Mouse (Mus musculus) stomach, embryonic 15.5 days (tissue): ENCODE results near the gene Dis3l2. TPM values are rescaled to one million over a fixed set of nuclear protein-coding genes. Genes with fewer than 3 reads are reported as not detected.

Source experiments
- ATAC-seq: fragments of 200-750 bp; cut with Nextera tagmentation; 2 replicates; pipeline ENCODE4 v1.8.0; 2017; ENCODE audit warnings: low read depth, moderate number of reproducible peaks, moderate TSS enrichment; ENCODE audit not compliant: insufficient read depth, low FRiP score
- H3K27ac ChIP-seq: fragments of 300-500 bp; sonication (generic); 2 replicates; pipeline ENCODE4 v1.5.1; 2015; ENCODE audit warnings: mild to moderate bottlenecking, inconsistent platforms
- H3K27me3 ChIP-seq: fragments of 300-500 bp; sonication (generic); replicated peaks from 2 replicates; pipeline ENCODE4 v1.6.1; 2015; ENCODE audit warnings: inconsistent platforms
- H3K36me3 ChIP-seq: fragments of 300-500 bp; sonication (generic); 2 replicates; pipeline ENCODE4 v1.6.1; 2015; ENCODE audit warnings: inconsistent platforms
- H3K4me1 ChIP-seq: fragments of 300-500 bp; sonication (generic); 2 replicates; pipeline ENCODE4 v1.6.1; 2015; ENCODE audit warnings: inconsistent platforms
- H3K4me2 ChIP-seq: fragments of 300-500 bp; sonication (generic); 2 replicates; pipeline ENCODE4 v1.6.1; 2015; ENCODE audit warnings: mild to moderate bottlenecking, inconsistent platforms
- H3K4me3 ChIP-seq: fragments of 300-500 bp; sonication (generic); replicated peaks from 2 replicates; pipeline ENCODE4 v1.5.1; 2015; ENCODE audit warnings: inconsistent platforms
- H3K9ac ChIP-seq: fragments of 300-500 bp; sonication (generic); 2 replicates; pipeline ENCODE4 v1.6.1; 2015; ENCODE audit warnings: inconsistent platforms
- H3K9me3 ChIP-seq: fragments of 300-500 bp; sonication (generic); 2 replicates; pipeline ENCODE4 v1.6.1; 2016; ENCODE audit warnings: inconsistent platforms
- WGBS: fragments of 180-500 bp; shearing (Covaris S2); methylation state at CpG from one replicate; pipeline ENCODE4 v1.1.7; 2015; 5-methylcytosine and 5-hydroxymethylcytosine counted together
- polyA plus RNA-seq: library from polyadenylated mRNA; unstranded; fragments of >200 nt; fragmentation: Nextera tagmentation; extraction: Ambion mirVana; gene quantifications from 2 replicates; pipeline ENCODE4 v1.2.1, GENCODE M21; 2015

Gene Dis3l2
- polyA plus RNA-seq, 1 experiment from 2014 or later: 18.9 TPM

DNA sequence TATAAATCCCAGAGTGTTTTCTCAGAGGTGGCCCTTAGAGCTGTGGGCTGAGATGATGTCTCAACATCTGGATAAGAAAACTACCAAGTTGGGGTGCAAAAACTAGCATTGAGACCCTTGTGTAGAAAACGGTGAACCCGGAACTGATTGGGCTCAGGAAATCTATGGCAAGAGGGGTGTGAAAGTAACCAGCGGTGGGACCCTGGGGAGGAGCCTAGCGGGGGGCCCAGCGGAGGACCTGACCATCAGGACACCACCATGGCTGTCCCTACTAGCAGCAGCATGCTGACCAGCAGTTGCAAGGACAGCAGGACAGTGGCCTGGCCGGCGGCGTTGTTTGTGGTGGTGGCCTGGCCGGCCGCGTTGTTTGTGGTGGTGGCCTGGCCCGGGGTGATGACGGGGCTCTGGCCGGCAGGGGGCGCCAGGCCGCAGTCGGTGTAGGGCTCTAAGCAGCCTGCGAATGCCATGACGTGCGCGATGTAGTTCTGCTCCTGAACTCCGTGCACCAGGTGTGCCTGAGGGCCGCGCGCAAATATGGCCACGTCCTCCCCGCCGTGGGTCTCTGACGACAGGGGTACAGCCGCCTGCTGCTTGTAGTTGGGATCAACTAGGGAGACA, 394.9 kb downstream of the Dis3l2 start:
- H3K4me3 ChIP-seq: no peak overlapping the region

More for the DNA sequence above, 394.9 kb downstream of the Dis3l2 start:
- Histone ChIP-seq H3K9me3 (no peaks in the 10 kb centered on the region), H3K4me2 (peak overlapping the region; percentile 36), H3K9ac (no peak overlapping the region), H3K4me1 (no peaks in the 10 kb centered on the region), H3K27ac (no peak overlapping the region), H3K27me3 (0 out of 2 replicates have a peak, but pooled peaks cover 4% of the 10 kb centered on the region), H3K36me3 (no peaks in the 10 kb centered on the region)
- ATAC-seq: peak; percentile 60
- WGBS: 16% methylated on average over 30 of the region's 30 CpGs

Other genes with a start within 250 kb of the Dis3l2 start
- 2,449 and 2,521 TPM in 2 replicates for gene Ptma, start 177.1 kb upstream of the Dis3l2 start, polyA plus RNA-seq
- gene Pde6d, start 121.2 kb upstream of the Dis3l2 start, polyA plus RNA-seq: 53.7 and 59.4 TPM in 2 replicates
- gene Cops7b, start 120.9 kb upstream of the Dis3l2 start, polyA plus RNA-seq: 31.7 and 33.8 TPM in 2 replicates
- 2.5 and 3.0 TPM in 2 replicates for gene Nppc, start 33.2 kb upstream of the Dis3l2 start, polyA plus RNA-seq